Mouse (Mus musculus): ENCODE data around the gene Usmg5. TPM values are rescaled to one million over a fixed set of nuclear protein-coding genes. Genes with fewer than 3 reads are reported as not detected.

Gene Usmg5
- total RNA-seq (2023) = 100 to 1,000 TPM; 151 to 156 TPM

GRCm38 (mm10) chr19:47090550-47091156, at the start of gene Usmg5, which contains the start of gene Pdcd11:
Usmg5 (minus strand) TSS chr19:47090647.
Pdcd11 (plus strand) TSS chr19:47090768.

GRCm38 (mm10) chr19:47137771-47138421, 47.4 kb upstream of the Usmg5 start, which contains the start of gene Calhm2:
Calhm2 (minus strand) TSS chr19:47138294.

GRCm38 (mm10) chr19:47067096-47067882, 23.2 kb downstream of the Usmg5 start, which contains the start of gene Taf5:
Taf5 (plus strand) TSS chr19:47067746.

GRCm38 (mm10) chr19:47050271-47051032, 40.0 kb downstream of the Usmg5 start, which contains the start of gene Pcgf6:
Pcgf6 (minus strand) TSS chr19:47050906.

Other genes with a start within 250 kb of the Usmg5 start
- not detected for gene Ina, start 75.9 kb downstream of the Usmg5 start, total RNA-seq (2023)
- 10 to 100 TPM; 59.5 to 74.9 TPM for gene Nt5c2, start 75.5 kb downstream of the Usmg5 start, total RNA-seq (2023)
- gene Pcgf6, start 39.7 kb downstream of the Usmg5 start, total RNA-seq (2023) = 1 to 10 TPM; 2.8 to 3.5 TPM
- 1 to 10 TPM; 8.2 to 8.8 TPM for gene Taf5, start 22.9 kb downstream of the Usmg5 start, total RNA-seq (2023)
- gene Pdcd11, start 121 bp upstream of the Usmg5 start, total RNA-seq (2023) = 10 to 100 TPM; 19.6 to 20.0 TPM
- gene Calhm2, start 47.6 kb upstream of the Usmg5 start, total RNA-seq (2023) = 10 to 100 TPM; 72.4 to 77.9 TPM
- gene Calhm1, start 53.6 kb upstream of the Usmg5 start, total RNA-seq (2023) = not detected
- not detected for gene Calhm3, start 67.1 kb upstream of the Usmg5 start, total RNA-seq (2023)
- 1 to 10 TPM; 2.6 to 3.1 TPM for gene Neurl1a, start 88.2 kb upstream of the Usmg5 start, total RNA-seq (2023)